Mouse (Mus musculus): ENCODE measurements at regions not wholly inside any gene's neighbourhood (a gene's known extent, or its start where the extent isn't known, plus 50 kb on each side); places are given as distances from the start of the nearest gene placed in this dataset.
"Not testable (repeated sequence)": the region's sequence is repeated elsewhere in the genome, so short reads cannot be mapped to it uniquely, and the experiment has no call there.

GRCm38 (mm10) chr8:93443631-93444030 lies 64.1 kb upstream of the Ces1h start:
- not testable (repeated sequence) for DNase-seq

GRCm38 (mm10) chr8:93441936-93442335 lies 62.4 kb upstream of the Ces1h start:
- DNase-seq: no peak

GRCm38 (mm10) chr8:93436586-93436985 lies 57.1 kb upstream of the Ces1h start:
- not testable (repeated sequence) for DNase-seq

GRCm38 (mm10) chr8:93430637-93431036 lies 51.1 kb upstream of the Ces1h start:
- DNase-seq: peak; percentile 51

All from liver (tissue).